Mouse (Mus musculus): ENCODE data around the gene Hs2st1. TPM values are rescaled to one million over a fixed set of nuclear protein-coding genes. Genes with fewer than 3 reads are reported as not detected.
"Not testable (repeated sequence)": the region's sequence is repeated elsewhere in the genome, so short reads cannot be mapped to it uniquely, and the experiment has no call there.

The Hs2st1 gene
- polyA plus RNA-seq, 1 experiment from 2014 or later = 16.2 TPM

- Histone ChIP-seq H3K27ac (replicated peaks; ENCODE audit: low read depth, low read length) (no peak overlapping the region), H3K9ac (replicated peaks; ENCODE audit: low read length) (no peak overlapping the region), H3K4me2 (ENCODE audit: low read depth, low read length) (no peak overlapping the region), H3K9me3 (replicated peaks; ENCODE audit: control insufficient read depth, low read length) (no peaks in the 10 kb centered on the region), H3K4me3 (ENCODE audit: low read depth, low read length) (no peak overlapping the region), H3K27me3 (ENCODE audit: control insufficient read depth, insufficient read depth, low read length) (no peaks in the 10 kb centered on the region), H3K36me3 (replicated peaks; ENCODE audit: control insufficient read depth, insufficient read depth, low read depth, low read length) (no peaks in the 10 kb centered on the region), H3K4me1 (ENCODE audit: control insufficient read depth, insufficient read depth, low read length) (no peaks in the 10 kb centered on the region)
- DNase-seq (ENCODE audit: low spot score) = no peak
- no peak for ATAC-seq (replicated peaks; ENCODE audit: insufficient number of reproducible peaks, low FRiP score, low TSS enrichment, low read depth)
- 56% methylated on average over 8 of the region's 8 CpGs for WGBS
These were observed 41.8 kb upstream of the Hs2st1 start for GRCm38 (mm10) chr3:144611626-144612271.

DNA sequence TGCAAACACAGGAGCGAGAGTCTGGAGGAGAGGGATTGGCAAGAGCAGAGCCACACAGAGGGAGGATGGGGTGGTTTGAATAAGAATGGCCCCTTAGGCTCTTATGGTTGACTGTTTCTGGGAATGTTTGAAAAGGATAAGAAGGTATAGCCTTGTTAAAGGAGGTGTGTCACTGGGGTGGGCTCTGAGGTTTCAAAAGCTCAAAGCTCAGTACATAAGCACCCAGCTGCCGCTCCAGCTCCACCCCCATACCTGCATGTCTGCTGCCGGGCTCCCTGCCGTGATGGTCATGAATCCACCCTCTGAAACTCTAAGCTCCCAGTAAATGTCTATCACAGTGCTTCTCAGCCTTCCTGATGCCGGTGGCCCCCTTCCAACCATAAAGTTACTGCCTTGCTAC lies 40.8 kb upstream of the Hs2st1 start:
- 47% methylated on average over 5 of the region's 5 CpGs for WGBS
- ATAC-seq (replicated peaks; ENCODE audit: insufficient number of reproducible peaks, low FRiP score, low TSS enrichment, low read depth) = no peak

GRCm38 (mm10) chr3:144608090-144608489 lies 38.1 kb upstream of the Hs2st1 start:
- ATAC-seq (replicated peaks; ENCODE audit: insufficient number of reproducible peaks, low FRiP score, low TSS enrichment, low read depth) = no peak

More for the DNA sequence above, 40.8 kb upstream of the Hs2st1 start:
- H3K4me2 ChIP-seq (ENCODE audit: low read depth, low read length) = no peak overlapping the region
- H3K27me3 ChIP-seq (ENCODE audit: control insufficient read depth, insufficient read depth, low read length) = no peaks in the 10 kb centered on the region
- no peak overlapping the region for H3K9ac ChIP-seq (replicated peaks; ENCODE audit: low read length)
- H3K4me3 ChIP-seq (ENCODE audit: low read depth, low read length) = no peak overlapping the region
- H3K36me3 ChIP-seq (replicated peaks; ENCODE audit: control insufficient read depth, insufficient read depth, low read depth, low read length) = no peaks in the 10 kb centered on the region
- H3K27ac ChIP-seq (replicated peaks; ENCODE audit: low read depth, low read length) = no peak overlapping the region
- H3K9me3 ChIP-seq (replicated peaks; ENCODE audit: control insufficient read depth, low read length) = no peaks in the 10 kb centered on the region
- DNase-seq (ENCODE audit: low spot score) = no peak
- no peaks in the 10 kb centered on the region for H3K4me1 ChIP-seq (ENCODE audit: control insufficient read depth, insufficient read depth, low read length)

GRCm38 (mm10) chr3:144606449-144606848 lies 36.5 kb upstream of the Hs2st1 start:
- no peak overlapping the region for H3K9ac ChIP-seq (replicated peaks; ENCODE audit: low read length)
- no peaks in the 10 kb centered on the region for H3K9me3 ChIP-seq (replicated peaks; ENCODE audit: control insufficient read depth, low read length)
- H3K4me2 ChIP-seq (ENCODE audit: low read depth, low read length) = no peak overlapping the region
- H3K4me3 ChIP-seq (ENCODE audit: low read depth, low read length) = no peak overlapping the region
- H3K27ac ChIP-seq (replicated peaks; ENCODE audit: low read depth, low read length) = no peak overlapping the region
- no peaks in the 10 kb centered on the region for H3K27me3 ChIP-seq (ENCODE audit: control insufficient read depth, insufficient read depth, low read length)
- 77% methylated on average over 4 of the region's 4 CpGs for WGBS
- ATAC-seq (replicated peaks; ENCODE audit: insufficient number of reproducible peaks, low FRiP score, low TSS enrichment, low read depth) (no peak), DNase-seq (ENCODE audit: low spot score) (no peak)
- H3K4me1 ChIP-seq (ENCODE audit: control insufficient read depth, insufficient read depth, low read length) = no peaks in the 10 kb centered on the region
- no peaks in the 10 kb centered on the region for H3K36me3 ChIP-seq (replicated peaks; ENCODE audit: control insufficient read depth, insufficient read depth, low read depth, low read length)

More at GRCm38 (mm10) chr3:144608090-144608489, 38.1 kb upstream of the Hs2st1 start:
- DNase-seq (ENCODE audit: low spot score) = no peak
- Histone ChIP-seq H3K27ac (replicated peaks; ENCODE audit: low read depth, low read length) (no peak overlapping the region), H3K4me2 (ENCODE audit: low read depth, low read length) (no peak overlapping the region), H3K9me3 (replicated peaks; ENCODE audit: control insufficient read depth, low read length) (no peaks in the 10 kb centered on the region), H3K9ac (replicated peaks; ENCODE audit: low read length) (no peak overlapping the region), H3K4me3 (ENCODE audit: low read depth, low read length) (no peak overlapping the region), H3K36me3 (replicated peaks; ENCODE audit: control insufficient read depth, insufficient read depth, low read depth, low read length) (no peaks in the 10 kb centered on the region), H3K27me3 (ENCODE audit: control insufficient read depth, insufficient read depth, low read length) (no peaks in the 10 kb centered on the region), H3K4me1 (ENCODE audit: control insufficient read depth, insufficient read depth, low read length) (no peaks in the 10 kb centered on the region)
- 86% methylated on average over 5 of the region's 5 CpGs for WGBS

DNA sequence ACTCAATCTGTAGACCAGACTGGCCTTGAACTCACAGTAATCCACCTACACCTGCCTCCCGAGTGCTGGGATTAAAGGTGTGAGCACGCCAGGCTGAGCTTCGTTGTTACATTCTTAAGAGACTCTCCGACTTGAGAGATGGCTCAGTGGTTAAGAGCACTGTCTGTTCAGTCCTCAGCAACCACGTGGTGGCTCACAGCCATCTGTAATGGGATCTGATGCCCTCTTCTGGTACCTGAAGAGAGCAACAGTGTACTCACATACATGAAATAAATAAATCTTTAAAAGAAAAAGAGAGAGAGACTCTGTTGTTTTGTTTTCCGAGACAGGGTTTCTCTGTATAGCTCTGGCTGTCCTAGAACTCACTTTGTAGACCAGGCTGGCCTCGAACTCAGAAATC lies 35.8 kb upstream of the Hs2st1 start:
- not testable (repeated sequence) for H3K4me3 ChIP-seq (ENCODE audit: low read depth, low read length); ATAC-seq (replicated peaks; ENCODE audit: insufficient number of reproducible peaks, low FRiP score, low TSS enrichment, low read depth); H3K4me1 ChIP-seq (ENCODE audit: control insufficient read depth, insufficient read depth, low read length)

DNA sequence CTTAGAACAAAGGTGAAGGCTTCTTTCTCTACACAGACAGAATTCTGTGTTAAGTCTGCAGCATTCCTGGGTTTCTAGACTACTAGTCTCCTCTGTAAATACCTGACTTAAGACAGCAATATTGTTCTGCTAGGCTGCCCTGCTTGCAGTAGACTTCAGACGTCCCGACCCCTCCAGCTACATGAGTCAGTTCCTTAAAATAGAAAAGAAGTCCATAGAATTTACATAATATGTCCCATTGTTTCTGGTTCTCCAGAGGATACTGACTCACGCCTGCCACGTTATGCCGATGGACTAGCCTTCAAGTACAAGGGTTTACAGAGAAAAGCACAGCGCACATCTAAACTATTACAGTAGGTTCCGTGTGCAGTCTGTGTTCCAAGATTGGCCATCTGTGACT lies 34.2 kb upstream of the Hs2st1 start:
- Histone ChIP-seq H3K27ac (replicated peaks; ENCODE audit: low read depth, low read length) (no peak overlapping the region), H3K4me1 (ENCODE audit: control insufficient read depth, insufficient read depth, low read length) (no peaks in the 10 kb centered on the region), H3K9me3 (replicated peaks; ENCODE audit: control insufficient read depth, low read length) (no peaks in the 10 kb centered on the region), H3K9ac (replicated peaks; ENCODE audit: low read length) (no peak overlapping the region), H3K4me3 (ENCODE audit: low read depth, low read length) (no peak overlapping the region), H3K27me3 (ENCODE audit: control insufficient read depth, insufficient read depth, low read length) (no peaks in the 10 kb centered on the region), H3K36me3 (replicated peaks; ENCODE audit: control insufficient read depth, insufficient read depth, low read depth, low read length) (no peaks in the 10 kb centered on the region), H3K4me2 (ENCODE audit: low read depth, low read length) (no peak overlapping the region)
- 71% methylated on average over 7 of the region's 7 CpGs for WGBS
- DNase-seq (ENCODE audit: low spot score) (no peak), ATAC-seq (replicated peaks; ENCODE audit: insufficient number of reproducible peaks, low FRiP score, low TSS enrichment, low read depth) (no peak)

More for the DNA sequence above, 35.8 kb upstream of the Hs2st1 start:
- not testable (repeated sequence) for H3K27me3 ChIP-seq (ENCODE audit: control insufficient read depth, insufficient read depth, low read length); H3K27ac ChIP-seq (replicated peaks; ENCODE audit: low read depth, low read length); H3K9me3 ChIP-seq (replicated peaks; ENCODE audit: control insufficient read depth, low read length); H3K36me3 ChIP-seq (replicated peaks; ENCODE audit: control insufficient read depth, insufficient read depth, low read depth, low read length); DNase-seq (ENCODE audit: low spot score); H3K9ac ChIP-seq (replicated peaks; ENCODE audit: low read length); H3K4me2 ChIP-seq (ENCODE audit: low read depth, low read length)
- 62% methylated on average over 7 of the region's 7 CpGs for WGBS

DNA sequence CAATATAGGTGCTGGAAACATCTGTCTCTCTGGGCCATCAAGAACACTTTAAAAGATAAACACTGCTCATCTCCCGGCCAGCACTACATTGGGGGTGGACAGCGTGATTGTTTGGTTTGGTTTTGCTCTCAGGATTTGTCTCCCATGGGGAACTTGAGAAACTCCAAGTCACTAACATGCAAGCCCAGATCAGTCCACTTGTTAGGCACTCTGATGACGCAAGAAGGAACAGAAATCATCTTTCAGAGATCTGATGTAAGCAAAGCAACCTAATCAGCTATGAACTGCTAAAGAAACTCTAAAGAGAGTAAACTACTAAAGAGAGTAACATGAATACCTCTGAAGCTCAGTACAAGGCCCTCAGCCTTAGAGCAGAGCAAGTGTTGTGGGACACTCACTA lies 33.6 kb upstream of the Hs2st1 start:
- ATAC-seq (replicated peaks; ENCODE audit: insufficient number of reproducible peaks, low FRiP score, low TSS enrichment, low read depth) = no peak

GRCm38 (mm10) chr3:144602819-144603218 lies 32.8 kb upstream of the Hs2st1 start:
- H3K9me3 ChIP-seq (replicated peaks; ENCODE audit: control insufficient read depth, low read length) = no peaks in the 10 kb centered on the region
- H3K4me3 ChIP-seq (ENCODE audit: low read depth, low read length) = no peak overlapping the region
- WGBS = 67% methylated on average over 7 of the region's 7 CpGs
- H3K4me1 ChIP-seq (ENCODE audit: control insufficient read depth, insufficient read depth, low read length) = no peaks in the 10 kb centered on the region
- ATAC-seq (replicated peaks; ENCODE audit: insufficient number of reproducible peaks, low FRiP score, low TSS enrichment, low read depth) (no peak), DNase-seq (ENCODE audit: low spot score) (no peak)
- no peak overlapping the region for H3K27ac ChIP-seq (replicated peaks; ENCODE audit: low read depth, low read length)
- no peaks in the 10 kb centered on the region for H3K36me3 ChIP-seq (replicated peaks; ENCODE audit: control insufficient read depth, insufficient read depth, low read depth, low read length)
- H3K4me2 ChIP-seq (ENCODE audit: low read depth, low read length) = no peak overlapping the region
- H3K27me3 ChIP-seq (ENCODE audit: control insufficient read depth, insufficient read depth, low read length) = no peaks in the 10 kb centered on the region
- H3K9ac ChIP-seq (replicated peaks; ENCODE audit: low read length) = no peak overlapping the region

More for the DNA sequence above, 33.6 kb upstream of the Hs2st1 start:
- Histone ChIP-seq H3K36me3 (replicated peaks; ENCODE audit: control insufficient read depth, insufficient read depth, low read depth, low read length) (no peaks in the 10 kb centered on the region), H3K9me3 (replicated peaks; ENCODE audit: control insufficient read depth, low read length) (no peaks in the 10 kb centered on the region), H3K4me1 (ENCODE audit: control insufficient read depth, insufficient read depth, low read length) (no peaks in the 10 kb centered on the region), H3K4me2 (ENCODE audit: low read depth, low read length) (no peak overlapping the region), H3K4me3 (ENCODE audit: low read depth, low read length) (no peak overlapping the region), H3K27ac (replicated peaks; ENCODE audit: low read depth, low read length) (no peak overlapping the region), H3K9ac (replicated peaks; ENCODE audit: low read length) (no peak overlapping the region), H3K27me3 (ENCODE audit: control insufficient read depth, insufficient read depth, low read length) (no peaks in the 10 kb centered on the region)
- no peak for DNase-seq (ENCODE audit: low spot score)
- 85% methylated on average over 3 of the region's 3 CpGs for WGBS
